Mouse (Mus musculus) thymus, postnatal 36 days (tissue): ENCODE results near the gene Olfr523.

Experiments
- DNase-seq, 2 experiments: peaks; one replicate each; pipeline ENCODE4 v3.0.0; 2022; ENCODE audit warnings: mixed read lengths in 2 of 2

The Olfr523 gene

GRCm38 (mm10) chr7:140184206-140184605 lies 11.2 kb downstream of the Olfr523 start:
- DNase-seq = no peak

GRCm38 (mm10) chr7:140186646-140187620 lies 13.9 kb downstream of the Olfr523 start:
- DNase-seq = peak; percentile 41 to 54

- no peak for DNase-seq
Observed at GRCm38 (mm10) chr7:140187721-140188390, 14.8 kb downstream of the Olfr523 start.

GRCm38 (mm10) chr7:140188391-140189328 lies 15.6 kb downstream of the Olfr523 start:
- DNase-seq = no peak

- DNase-seq = no peak
Observed at GRCm38 (mm10) chr7:140190435-140190834, 17.4 kb downstream of the Olfr523 start.

- no peak for DNase-seq
Observed at GRCm38 (mm10) chr7:140192445-140192844, 19.4 kb downstream of the Olfr523 start.

- DNase-seq = peak in 1 of 2 experiments; percentile 7
Observed at GRCm38 (mm10) chr7:140192851-140193250, 19.8 kb downstream of the Olfr523 start.

GRCm38 (mm10) chr7:140194031-140194430 lies 21.0 kb downstream of the Olfr523 start:
- DNase-seq = no peak

GRCm38 (mm10) chr7:140196002-140196401 lies 23.0 kb downstream of the Olfr523 start:
- no peak for DNase-seq

GRCm38 (mm10) chr7:140201090-140201489 lies 28.1 kb downstream of the Olfr523 start:
- no peak for DNase-seq

- no peak for DNase-seq
Observed at GRCm38 (mm10) chr7:140205864-140206263, 32.8 kb downstream of the Olfr523 start, which contains the start of gene Olfr524. Gene Olfr524, minus strand, starts transcription at chr7:140205964.

- peak in 1 of 2 experiments; percentile 7 for DNase-seq
Observed at GRCm38 (mm10) chr7:140206904-140207303, 33.9 kb downstream of the Olfr523 start.

GRCm38 (mm10) chr7:140208153-140208552 lies 35.1 kb downstream of the Olfr523 start:
- peak; percentile 8 to 19 for DNase-seq

- peak; percentile 29 to 55 for DNase-seq
Observed at GRCm38 (mm10) chr7:140208677-140209076, 35.7 kb downstream of the Olfr523 start.

- peak in 1 of 2 experiments; percentile 27 for DNase-seq
Observed at GRCm38 (mm10) chr7:140213841-140214240, 40.8 kb downstream of the Olfr523 start.

- DNase-seq = no peak
Observed at GRCm38 (mm10) chr7:140217967-140218366, 45.0 kb downstream of the Olfr523 start, which contains the start of gene Cd163l1. Gene Cd163l1, plus strand, starts transcription at chr7:140218267.

GRCm38 (mm10) chr7:140219268-140219667 lies 46.3 kb downstream of the Olfr523 start:
- DNase-seq = no peak

GRCm38 (mm10) chr7:140220375-140220774 lies 47.4 kb downstream of the Olfr523 start:
- DNase-seq = no peak

GRCm38 (mm10) chr7:140224209-140224608 lies 51.2 kb downstream of the Olfr523 start:
- no peak for DNase-seq
